Mouse (Mus musculus): ENCODE results near the gene Gm20388. TPM values are rescaled to one million over a fixed set of nuclear protein-coding genes. Genes with fewer than 3 reads are reported as not detected.

Gene Gm20388
- total RNA-seq, 2 experiments from 2014 or later, result 8.8 TPM

DNA sequence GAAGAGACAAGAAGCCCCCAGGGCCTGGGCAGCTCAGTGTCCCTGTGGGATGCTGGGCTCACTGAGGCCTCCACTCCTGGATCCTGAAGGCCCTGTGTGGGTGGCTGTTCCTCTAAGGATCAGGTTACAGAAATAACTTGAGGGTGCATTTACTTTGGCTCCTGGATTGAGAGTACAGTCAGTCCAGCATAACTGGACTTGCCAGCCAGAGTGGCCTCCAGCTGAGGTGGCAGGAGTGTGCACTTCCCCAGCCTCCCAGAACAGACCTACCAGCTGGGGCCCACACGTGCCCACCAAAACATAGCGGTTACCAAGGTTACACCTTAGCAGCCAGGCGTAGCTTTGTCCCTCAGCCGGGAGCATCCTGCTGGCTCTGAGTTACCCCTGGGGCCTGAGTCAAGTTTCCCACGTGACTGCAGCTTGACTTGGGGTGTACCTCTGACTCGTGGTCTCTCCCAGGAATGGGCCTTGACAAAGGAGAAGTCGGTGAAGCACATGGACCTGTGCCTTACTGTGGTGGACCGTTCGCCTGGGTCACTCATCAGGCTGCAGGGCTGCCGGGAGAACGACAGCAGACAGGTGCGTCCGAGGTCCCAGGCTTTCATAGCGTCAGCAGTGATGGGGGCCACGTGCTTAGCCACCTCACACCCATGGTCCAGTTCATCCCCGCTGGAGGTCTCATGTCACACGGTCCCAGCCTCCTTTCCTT is 4429.9 kb downstream of the Gm20388 start:
- DNase-seq (ENCODE audit: extremely low spot score in 1 of 2, low spot score in 1 of 2), result no peak

DNA sequence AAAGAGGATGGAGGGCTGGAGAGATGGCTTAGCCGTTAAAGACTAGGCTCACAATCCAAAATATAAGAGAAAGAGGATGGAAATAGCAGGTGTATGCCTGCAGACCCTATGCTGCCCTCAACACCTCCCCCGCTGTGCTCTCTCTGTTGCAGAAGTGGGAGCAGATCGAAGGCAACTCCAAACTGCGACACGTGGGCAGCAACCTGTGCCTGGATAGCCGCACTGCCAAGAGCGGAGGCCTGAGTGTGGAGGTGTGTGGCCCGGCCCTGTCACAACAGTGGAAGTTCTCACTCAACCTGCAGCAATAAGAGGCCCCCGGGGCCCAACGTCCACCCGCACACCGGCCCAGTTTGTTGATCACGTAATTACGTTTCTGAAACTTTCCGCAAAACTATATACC is 4432.5 kb downstream of the Gm20388 start:
- no peak for DNase-seq (ENCODE audit: extremely low spot score in 1 of 2, low spot score in 1 of 2)

DNA sequence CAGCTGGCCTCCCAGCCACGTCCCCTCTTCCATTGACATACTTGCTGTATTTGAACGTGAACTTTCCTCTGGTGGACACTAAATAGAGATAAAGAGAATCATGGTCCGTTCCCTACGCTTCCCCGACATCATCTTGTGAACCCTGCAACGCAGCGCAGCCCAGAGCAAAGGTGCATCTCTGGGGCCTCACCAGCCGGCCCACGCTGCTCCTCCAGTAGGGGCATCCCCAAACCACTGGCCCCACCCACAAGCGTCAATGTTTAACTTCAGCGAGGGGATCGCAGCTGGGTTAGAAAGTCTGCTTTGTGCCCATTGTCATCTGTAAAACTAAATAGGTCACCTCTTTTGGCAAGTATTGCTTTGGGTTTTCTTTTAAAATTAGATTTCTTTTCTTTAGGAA is 4433.4 kb downstream of the Gm20388 start:
- no peak for DNase-seq (ENCODE audit: extremely low spot score in 1 of 2, low spot score in 1 of 2)

DNA sequence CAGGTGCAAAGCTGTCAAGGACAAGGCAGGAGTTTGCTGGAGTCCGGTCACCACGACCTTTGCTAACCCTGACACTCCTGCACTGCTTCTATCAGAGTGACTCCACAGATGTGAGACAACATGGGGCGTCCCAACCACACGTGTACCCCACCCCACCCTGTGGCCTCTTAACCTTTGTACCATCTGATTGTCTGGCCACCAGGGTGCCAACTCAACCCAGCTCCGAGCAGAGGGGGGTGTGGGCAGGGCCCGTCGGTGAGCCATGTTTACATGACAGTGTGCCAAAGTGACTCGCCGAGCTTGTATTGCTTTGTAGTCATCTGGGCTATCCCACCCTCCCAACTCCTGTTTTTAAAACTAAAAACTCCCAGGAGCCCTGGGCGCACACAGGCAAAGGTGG is 4434.5 kb downstream of the Gm20388 start:
- DNase-seq (ENCODE audit: extremely low spot score in 1 of 2, low spot score in 1 of 2), result no peak

GRCm38 (mm10) chr8:124346852-124347523 is 4436.3 kb downstream of the Gm20388 start:
- DNase-seq (ENCODE audit: extremely low spot score in 1 of 2, low spot score in 1 of 2), result peak; percentile 56 to 80

DNA sequence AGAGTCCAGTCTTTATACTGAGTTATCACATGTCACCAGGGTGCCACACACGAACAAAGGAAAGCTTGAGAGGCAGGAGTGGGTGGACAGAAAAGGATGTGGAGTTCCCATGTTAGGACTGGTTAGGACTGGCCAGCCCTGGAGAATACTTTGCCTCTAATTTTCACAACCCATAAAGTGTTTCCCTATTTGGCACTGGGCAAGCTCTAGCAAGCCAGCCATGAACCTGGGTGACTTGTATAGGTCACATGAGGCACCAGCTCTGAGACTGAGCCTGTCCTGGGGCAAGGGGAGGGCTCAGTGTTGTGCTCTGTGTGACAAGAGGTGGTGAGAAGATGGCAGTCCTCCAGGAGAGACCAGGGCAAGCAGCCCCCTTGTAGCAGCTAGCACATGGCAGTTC is 4437.4 kb downstream of the Gm20388 start:
- DNase-seq (ENCODE audit: extremely low spot score in 1 of 2, low spot score in 1 of 2), result no peak

DNA sequence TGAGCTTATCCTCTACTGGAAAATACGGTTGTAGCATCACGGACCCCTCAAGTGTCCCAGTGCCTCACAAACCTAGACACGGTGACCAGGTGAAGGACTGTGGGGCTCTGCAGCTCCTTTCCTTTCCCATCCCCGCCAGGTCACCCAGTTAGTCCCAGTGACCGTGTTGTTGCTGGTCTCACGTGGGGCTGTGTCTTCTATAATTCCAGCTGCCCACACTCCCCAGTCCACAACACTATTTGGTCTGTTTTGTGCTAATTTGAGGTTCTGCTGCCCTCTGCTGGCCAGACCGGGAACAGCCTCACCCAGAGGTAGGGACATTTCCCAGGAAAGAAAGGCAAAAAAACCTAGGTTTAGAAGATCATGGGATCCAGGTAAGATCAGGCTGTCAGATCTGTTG is 4439.0 kb downstream of the Gm20388 start:
- DNase-seq (ENCODE audit: extremely low spot score in 1 of 2, low spot score in 1 of 2), result peak; percentile 88 to 99

GRCm38 (mm10) chr8:124351636-124352035 is 4441.0 kb downstream of the Gm20388 start:
- DNase-seq (ENCODE audit: extremely low spot score in 1 of 2, low spot score in 1 of 2), result no peak

DNA sequence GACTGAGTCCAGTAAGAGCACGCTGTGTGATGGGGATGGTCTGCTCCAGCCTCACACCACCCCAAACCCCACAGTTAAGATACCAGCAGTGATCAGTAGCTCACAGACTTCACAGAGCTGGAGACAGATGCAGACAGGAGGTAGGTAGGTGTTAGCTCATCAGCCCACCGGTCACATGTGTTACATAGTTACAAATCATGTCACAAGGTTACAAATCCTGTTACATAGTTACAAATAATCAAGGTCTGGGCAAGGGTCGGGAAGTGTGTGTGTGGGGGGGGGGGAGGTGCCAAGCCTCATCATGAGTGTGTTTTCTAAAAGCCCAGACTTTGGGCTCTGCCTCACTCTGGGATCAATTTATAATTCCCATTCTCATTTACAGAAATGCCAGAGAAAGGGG is 4450.3 kb downstream of the Gm20388 start:
- no peak for DNase-seq (ENCODE audit: extremely low spot score in 1 of 2, low spot score in 1 of 2)

DNA sequence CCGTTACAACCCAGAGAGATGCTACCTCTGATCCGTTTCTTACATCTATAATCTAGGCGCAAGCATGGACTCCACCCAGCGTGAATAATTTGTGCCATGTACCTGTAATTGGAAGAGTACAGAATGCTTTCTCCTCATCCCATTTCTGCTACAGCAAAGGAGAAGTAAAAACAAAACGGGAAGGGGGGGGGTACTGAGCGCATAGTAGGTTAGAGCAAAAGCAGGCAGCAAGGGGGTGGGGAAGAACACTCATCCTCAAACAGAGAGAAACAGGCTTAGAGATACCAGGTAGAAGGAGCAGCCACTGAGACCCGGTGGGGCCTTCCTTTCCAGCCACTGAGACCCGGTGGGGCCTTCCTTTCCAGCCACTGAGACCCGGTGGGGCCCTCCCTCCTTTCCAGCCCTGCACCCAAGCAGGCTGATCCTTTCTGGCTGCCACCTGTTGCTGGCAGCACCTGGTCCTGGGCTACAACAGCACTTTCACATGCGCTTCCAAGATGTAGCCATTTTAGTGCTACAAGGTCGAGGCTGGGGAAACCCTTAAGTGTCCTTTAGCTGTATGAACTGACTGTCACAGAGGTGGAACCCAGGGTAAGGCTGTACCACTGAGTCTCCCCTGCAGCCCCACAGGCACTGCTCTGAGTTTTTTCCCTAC is 4451.3 kb downstream of the Gm20388 start:
- DNase-seq (ENCODE audit: extremely low spot score in 1 of 2, low spot score in 1 of 2), result no peak

DNA sequence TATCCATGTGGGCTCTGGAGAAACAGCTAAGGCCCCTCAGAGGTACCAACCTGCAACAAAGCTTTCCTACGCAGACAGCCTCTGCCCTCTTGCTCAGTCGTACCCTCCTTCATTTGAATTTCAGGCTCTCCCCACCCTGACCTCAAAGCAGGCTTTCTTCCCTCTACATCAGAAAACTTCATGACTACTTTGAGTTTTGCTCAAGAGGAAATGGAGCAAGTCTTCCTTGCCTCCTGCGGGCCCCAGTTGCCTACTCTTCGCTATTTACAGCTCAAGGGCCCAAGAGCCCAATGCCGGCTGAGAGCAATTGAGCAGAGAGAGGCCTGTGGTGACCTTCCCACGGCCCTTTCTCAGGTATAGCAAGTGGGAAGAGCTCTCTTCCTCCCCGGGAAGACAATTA is 4451.9 kb downstream of the Gm20388 start:
- DNase-seq (ENCODE audit: extremely low spot score in 1 of 2, low spot score in 1 of 2), result no peak

DNA sequence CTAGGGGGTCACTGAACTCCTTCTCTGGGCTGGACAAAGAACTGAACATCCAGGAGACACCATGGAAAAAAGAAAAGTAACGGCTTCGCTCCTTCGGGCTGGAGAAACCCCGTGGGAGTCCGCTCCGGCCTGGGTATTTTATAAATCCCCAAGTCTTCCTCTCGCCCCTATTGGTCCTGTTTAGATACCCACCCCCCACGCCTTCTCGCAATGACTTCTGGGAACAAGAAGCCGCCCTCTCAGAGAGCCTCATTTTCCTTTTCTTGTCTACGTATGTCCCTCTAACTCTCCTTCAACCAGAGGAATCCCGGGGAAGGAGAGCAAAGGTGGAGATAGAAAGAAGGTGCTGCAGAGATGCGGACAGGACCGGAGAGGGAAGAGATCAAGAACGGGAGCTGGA is 4452.7 kb downstream of the Gm20388 start:
- DNase-seq (ENCODE audit: extremely low spot score in 1 of 2, low spot score in 1 of 2), result no peak

GRCm38 (mm10) chr8:124368213-124368612 is 4457.6 kb downstream of the Gm20388 start:
- peak in 1 of 2 experiments; percentile 78 for DNase-seq (ENCODE audit: extremely low spot score in 1 of 2, low spot score in 1 of 2)

- DNase-seq (ENCODE audit: extremely low spot score in 1 of 2, low spot score in 1 of 2), result no peak
These were observed 4460.0 kb downstream of the Gm20388 start for GRCm38 (mm10) chr8:124370422-124371183.

GRCm38 (mm10) chr8:124371410-124372123 is 4460.9 kb downstream of the Gm20388 start:
- no peak for DNase-seq (ENCODE audit: extremely low spot score in 1 of 2, low spot score in 1 of 2)

DNA sequence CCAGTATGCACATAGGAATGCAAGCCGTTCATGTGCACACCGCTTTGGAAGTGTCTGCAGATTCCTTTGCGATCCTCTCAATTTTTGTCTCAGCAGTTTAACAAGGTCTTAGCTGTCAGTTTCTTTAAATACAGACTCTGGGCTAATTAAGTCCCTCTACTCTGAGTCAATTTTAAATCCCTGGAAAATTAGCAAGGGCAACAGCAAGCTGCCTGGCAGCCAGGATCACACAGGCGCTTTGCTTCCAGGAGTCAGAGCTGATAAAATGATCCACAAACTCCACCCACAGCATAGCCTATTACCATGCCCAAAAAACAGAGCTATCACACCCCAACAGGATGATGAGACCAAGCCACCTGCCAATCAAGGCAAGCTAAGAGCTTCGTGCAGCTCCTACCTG is 4463.1 kb downstream of the Gm20388 start:
- no peak for DNase-seq (ENCODE audit: extremely low spot score in 1 of 2, low spot score in 1 of 2)

DNA sequence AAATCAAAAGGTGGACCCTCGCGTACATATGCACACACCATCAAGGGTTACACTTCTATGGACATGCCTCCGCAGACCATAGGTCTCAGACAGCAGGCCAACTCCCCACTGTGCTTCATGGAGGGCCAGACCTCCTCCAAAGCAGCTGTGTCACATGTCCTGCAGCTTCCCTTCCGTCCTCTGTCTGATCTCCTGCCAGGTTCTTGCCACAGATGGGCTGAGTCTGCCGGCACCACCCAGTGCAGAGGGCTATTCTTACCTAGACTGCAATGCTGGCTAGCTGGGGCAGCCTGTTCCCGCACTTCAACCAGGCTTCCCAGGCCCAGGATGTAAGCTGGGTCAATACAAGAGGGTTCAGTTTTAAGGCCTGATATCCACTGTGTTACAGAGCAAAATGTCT is 4464.5 kb downstream of the Gm20388 start:
- no peak for DNase-seq (ENCODE audit: extremely low spot score in 1 of 2, low spot score in 1 of 2)

DNA sequence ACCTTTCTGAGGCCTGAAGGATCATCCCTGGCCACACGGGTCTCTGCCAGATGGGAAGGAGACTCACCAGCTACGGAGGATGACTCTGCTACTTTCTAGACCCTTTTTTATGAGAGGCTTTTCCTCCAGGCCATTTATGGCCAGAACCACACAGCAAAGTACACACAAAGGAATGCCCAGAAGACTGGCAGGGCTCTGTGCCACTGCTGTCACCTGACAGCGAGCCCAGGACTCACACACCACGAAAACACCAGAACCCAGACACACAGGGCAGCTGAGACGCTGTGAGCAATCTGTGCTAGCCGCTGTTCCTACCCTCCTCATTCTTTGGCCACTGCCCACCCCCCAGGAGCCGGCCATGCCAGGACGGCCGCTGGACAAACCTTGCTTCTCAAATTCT is 4465.1 kb downstream of the Gm20388 start:
- no peak for DNase-seq (ENCODE audit: extremely low spot score in 1 of 2, low spot score in 1 of 2)

GRCm38 (mm10) chr8:124376406-124376805 is 4465.8 kb downstream of the Gm20388 start:
- DNase-seq (ENCODE audit: extremely low spot score in 1 of 2, low spot score in 1 of 2), result no peak

GRCm38 (mm10) chr8:124379289-124379688 is 4468.6 kb downstream of the Gm20388 start:
- no peak for DNase-seq (ENCODE audit: extremely low spot score in 1 of 2, low spot score in 1 of 2)
